In the genomic region with DNA sequence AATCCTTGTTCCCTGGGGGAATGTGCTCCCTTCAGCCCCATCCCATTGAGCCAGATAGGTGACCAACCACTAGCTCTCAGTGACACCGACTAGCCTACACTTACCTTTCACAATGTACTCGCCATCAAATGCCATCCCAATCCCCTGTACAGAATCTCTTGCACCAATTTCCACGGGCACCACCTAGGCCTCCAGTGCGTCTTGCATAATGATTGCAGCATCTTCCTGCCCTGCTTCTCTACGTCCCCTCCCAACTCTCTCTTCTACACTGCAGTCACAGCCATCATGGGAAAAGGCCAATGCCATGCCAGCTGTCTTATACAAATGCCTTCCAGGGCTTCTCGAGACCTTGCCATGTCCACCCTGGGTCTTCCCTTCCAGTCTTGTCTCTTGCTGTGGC, we compare ENCODE assay signal across 17 mouse cellular contexts. TPM values are rescaled to one million over a fixed set of nuclear protein-coding genes. Genes with fewer than 3 reads are reported as not detected.
"Had no signal": no experiment of that assay in that cellular context is flagged by ENCODE, and none has a peak within 500 bp of the region (broad histone marks: within the 10 kb centered on the region; RNA-seq: fewer than 3 reads in every experiment).

No protein-coding gene starts in this region.

- ATAC-seq: midbrain, embryonic 16.5 days had no signal

- DNase-seq: liver, embryonic 13.5 days; lung, adult 18-20 months; lung, embryonic 14.5 days; lung, postnatal 10 days; lung, postnatal 4 days; midbrain, embryonic 14.5 days; retina, postnatal 1 day; right cerebral cortex, adult 18-20 months; right cerebral cortex, postnatal 25 days; right cerebral cortex, postnatal 4 days; spleen, adult 18-20 months; thymus, adult 18-20 months; thymus, postnatal 14 days; thymus, postnatal 36 days had no signal

RNA-seq across cellular contexts. Expression of a gene that starts 47.4 kb away (rescaled TPM):
- total RNA-seq: megakaryocyte-erythroid progenitor cell, adult 5-6 weeks; neutrophil, adult 5-6 weeks had no signal
